Mouse (Mus musculus): Measurements from ENCODE around the gene Efna1. TPM values are rescaled to one million over a fixed set of nuclear protein-coding genes. Genes with fewer than 3 reads are reported as not detected.

Efna1 gene
- total RNA-seq, 1 experiment from 2014 or later = not detected

DNA sequence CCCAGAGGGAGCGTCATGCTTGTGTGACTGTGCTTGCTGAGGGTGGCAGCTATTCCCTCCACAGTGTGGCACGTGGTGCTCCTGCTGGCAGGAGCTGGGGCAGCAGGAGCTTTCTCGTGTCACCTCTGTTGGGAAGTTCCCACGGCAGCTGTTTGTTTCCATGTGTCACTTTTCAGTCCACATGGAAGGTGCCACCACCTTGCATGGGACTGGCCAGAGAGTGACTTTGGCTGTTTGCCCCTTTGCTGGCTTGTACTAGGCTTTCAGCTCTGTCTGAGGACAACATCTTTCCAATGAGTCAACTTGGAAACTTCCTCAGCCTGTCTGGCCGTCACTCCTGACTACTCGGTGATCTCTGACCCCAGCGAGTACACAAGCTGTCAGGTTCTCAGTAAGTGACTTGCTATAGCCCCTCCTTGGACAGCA is 7.6 kb upstream of the Efna1 start:
- no peak for ATAC-seq (replicated peaks in 1 of 2; ENCODE audit: insufficient read depth in 1 of 2, low FRiP score in 2 of 2, low TSS enrichment in 1 of 2, low read depth in 1 of 2, poor library complexity in 2 of 2, severe bottlenecking in 2 of 2)

GRCm38 (mm10) chr3:89287286-89287685 is 6.3 kb upstream of the Efna1 start:
- ATAC-seq (replicated peaks in 1 of 2; ENCODE audit: insufficient read depth in 1 of 2, low FRiP score in 2 of 2, low TSS enrichment in 1 of 2, low read depth in 1 of 2, poor library complexity in 2 of 2, severe bottlenecking in 2 of 2) = no peak

DNA sequence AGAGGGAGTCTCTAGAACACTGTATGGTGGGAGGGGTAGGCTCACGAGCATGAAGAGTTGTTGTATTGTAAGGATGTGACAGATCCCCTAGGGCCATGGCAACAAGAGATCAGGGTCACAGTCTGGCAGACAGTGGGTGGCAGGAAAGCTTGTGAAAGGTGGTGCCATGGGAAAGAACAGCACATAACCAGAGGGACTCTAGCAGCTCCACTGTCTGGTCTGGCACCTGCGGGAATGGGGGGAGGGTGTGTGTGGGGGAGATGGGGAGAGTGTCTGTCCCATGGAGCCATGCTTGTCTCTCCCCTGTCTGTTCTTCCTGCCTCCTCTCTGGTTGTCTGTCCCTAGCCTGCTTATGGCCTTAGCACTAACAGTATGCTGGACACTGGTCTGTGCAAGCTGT is 4.6 kb upstream of the Efna1 start:
- ATAC-seq (replicated peaks in 1 of 2; ENCODE audit: insufficient read depth in 1 of 2, low FRiP score in 2 of 2, low TSS enrichment in 1 of 2, low read depth in 1 of 2, poor library complexity in 2 of 2, severe bottlenecking in 2 of 2) = no peak

- ATAC-seq (replicated peaks in 1 of 2; ENCODE audit: insufficient read depth in 1 of 2, low FRiP score in 2 of 2, low TSS enrichment in 1 of 2, low read depth in 1 of 2, poor library complexity in 2 of 2, severe bottlenecking in 2 of 2) = no peak
These were observed 3.3 kb upstream of the Efna1 start for GRCm38 (mm10) chr3:89284261-89284660.

GRCm38 (mm10) chr3:89282291-89282643 is 1.3 kb upstream of the Efna1 start:
- no peak for ATAC-seq (replicated peaks in 1 of 2; ENCODE audit: insufficient read depth in 1 of 2, low FRiP score in 2 of 2, low TSS enrichment in 1 of 2, low read depth in 1 of 2, poor library complexity in 2 of 2, severe bottlenecking in 2 of 2)

- peak; percentile 61 to 62; a peak in 3 of 4 replicates for ATAC-seq (replicated peaks in 1 of 2; ENCODE audit: insufficient read depth in 1 of 2, low FRiP score in 2 of 2, low TSS enrichment in 1 of 2, low read depth in 1 of 2, poor library complexity in 2 of 2, severe bottlenecking in 2 of 2)
These were observed 793 bp upstream of the Efna1 start for GRCm38 (mm10) chr3:89281579-89282290.

- ATAC-seq (replicated peaks in 1 of 2; ENCODE audit: insufficient read depth in 1 of 2, low FRiP score in 2 of 2, low TSS enrichment in 1 of 2, low read depth in 1 of 2, poor library complexity in 2 of 2, severe bottlenecking in 2 of 2) = no peak
These were observed 814 bp downstream of the Efna1 start for GRCm38 (mm10) chr3:89280050-89280605.

DNA sequence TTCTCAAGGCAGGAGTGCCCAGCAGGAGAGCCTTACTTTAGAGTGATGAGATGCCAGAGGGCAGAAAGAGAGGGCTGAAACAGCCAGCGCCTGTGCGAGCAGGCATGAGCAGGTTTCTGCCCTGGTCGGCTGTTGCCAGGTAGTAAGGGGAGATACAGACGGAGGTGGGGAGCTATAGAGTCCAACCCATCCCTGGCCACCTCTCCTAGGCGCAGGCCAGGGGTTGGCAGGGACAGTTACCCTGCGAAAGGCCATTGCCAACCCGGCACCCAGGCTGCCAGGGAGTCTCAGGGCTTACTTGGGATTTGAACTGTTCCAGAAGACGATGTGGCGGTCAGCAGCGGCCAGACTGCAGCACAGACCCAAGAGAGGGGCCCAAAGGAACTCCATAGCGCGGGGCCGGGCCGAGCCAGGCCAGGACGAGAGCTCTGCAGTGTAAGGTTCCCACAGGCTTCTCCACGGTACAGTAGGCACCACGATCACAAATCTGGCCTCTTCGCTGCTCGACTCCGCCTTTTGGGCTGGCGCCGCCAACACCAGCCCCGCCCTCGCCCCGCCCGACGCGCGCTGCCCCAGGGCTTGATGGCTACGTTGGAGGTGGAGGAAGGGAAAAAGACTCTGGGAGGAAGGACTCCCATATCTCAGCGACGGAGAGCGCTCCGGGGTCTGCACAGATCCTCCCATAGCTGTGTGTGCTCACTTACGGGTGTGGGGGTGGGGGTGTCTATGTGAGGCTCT is 1.6 kb downstream of the Efna1 start:
- ATAC-seq (replicated peaks in 1 of 2; ENCODE audit: insufficient read depth in 1 of 2, low FRiP score in 2 of 2, low TSS enrichment in 1 of 2, low read depth in 1 of 2, poor library complexity in 2 of 2, severe bottlenecking in 2 of 2) = peak in 1 of 2 experiments; percentile 63; a peak in 2 of 4 replicates

DNA sequence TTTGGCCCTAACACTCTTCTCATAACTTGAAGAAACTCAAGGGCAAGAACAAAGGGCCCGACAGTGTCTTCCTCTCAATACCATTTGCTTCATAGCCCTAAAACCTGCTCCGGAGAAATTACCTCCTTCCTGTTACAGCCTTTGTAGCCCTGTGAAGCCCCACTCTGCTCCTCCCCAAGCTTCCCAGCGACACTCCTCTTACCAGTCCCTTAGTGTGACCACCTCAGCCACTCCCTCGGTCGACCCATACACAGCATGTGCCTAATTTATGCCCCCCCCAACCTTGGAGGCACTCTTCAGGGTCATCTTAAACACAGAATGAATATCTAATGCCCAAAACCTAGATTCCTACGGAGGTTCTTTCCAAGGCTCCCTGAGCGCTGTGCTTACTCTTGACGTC is 2.3 kb downstream of the Efna1 start:
- no peak for ATAC-seq (replicated peaks in 1 of 2; ENCODE audit: insufficient read depth in 1 of 2, low FRiP score in 2 of 2, low TSS enrichment in 1 of 2, low read depth in 1 of 2, poor library complexity in 2 of 2, severe bottlenecking in 2 of 2)

GRCm38 (mm10) chr3:89278107-89278506 is 2.8 kb downstream of the Efna1 start:
- no peak for ATAC-seq (replicated peaks in 1 of 2; ENCODE audit: insufficient read depth in 1 of 2, low FRiP score in 2 of 2, low TSS enrichment in 1 of 2, low read depth in 1 of 2, poor library complexity in 2 of 2, severe bottlenecking in 2 of 2)

DNA sequence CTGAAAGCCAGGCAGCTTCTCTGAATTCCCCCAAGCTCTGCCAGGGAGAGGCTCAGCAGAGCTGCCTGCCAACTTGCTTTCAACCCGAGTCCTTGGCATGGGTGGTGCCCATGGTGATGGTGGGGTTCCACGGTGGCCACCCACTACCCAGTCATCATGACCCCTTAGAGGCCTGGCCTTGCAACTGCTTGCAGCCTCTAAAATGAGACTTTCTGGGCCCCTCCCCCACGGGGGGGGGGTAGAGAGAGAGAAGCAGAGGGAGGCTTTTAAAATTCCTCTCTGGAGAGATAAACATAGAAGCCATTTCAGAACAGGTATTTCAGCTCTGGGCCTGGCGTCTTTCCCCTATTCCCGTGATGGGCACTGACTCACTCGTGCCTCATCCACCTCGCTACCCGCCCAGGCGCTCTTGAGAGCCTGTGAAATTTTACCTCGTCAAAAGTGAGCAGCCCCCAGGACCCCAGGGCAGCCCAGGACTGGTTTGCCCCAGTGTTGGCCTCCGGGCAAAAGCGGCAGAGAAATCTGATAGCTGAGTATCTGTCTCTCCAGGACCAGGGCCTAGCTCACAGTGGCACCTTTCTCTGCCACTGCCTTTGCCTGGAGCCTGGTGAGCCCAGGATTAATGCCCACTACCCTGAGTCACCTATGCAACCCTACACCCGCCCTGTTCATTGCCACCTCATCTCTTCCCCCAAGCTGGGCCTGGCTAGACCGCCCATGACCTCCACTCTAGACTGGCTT is 3.5 kb downstream of the Efna1 start:
- no peak for ATAC-seq (replicated peaks in 1 of 2; ENCODE audit: insufficient read depth in 1 of 2, low FRiP score in 2 of 2, low TSS enrichment in 1 of 2, low read depth in 1 of 2, poor library complexity in 2 of 2, severe bottlenecking in 2 of 2)

DNA sequence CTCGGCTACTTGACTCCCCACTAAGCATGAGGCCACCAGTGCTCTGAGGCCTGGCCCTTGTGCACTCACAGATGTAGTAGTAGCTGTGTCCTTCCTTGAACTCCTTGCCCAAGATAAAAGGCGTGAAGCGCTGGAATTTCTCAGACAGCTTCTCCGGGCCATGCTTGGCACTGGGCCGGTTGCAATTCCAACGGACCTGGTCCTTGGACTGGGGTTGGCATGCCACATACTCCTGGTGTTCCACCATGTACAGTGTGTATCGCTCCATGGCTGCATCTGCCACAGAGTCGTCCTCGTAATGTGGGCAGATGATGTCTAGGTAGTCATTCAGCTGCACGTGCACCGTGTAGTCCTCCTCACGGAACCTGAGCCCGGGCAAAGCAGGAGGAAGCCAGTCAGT is 4.9 kb downstream of the Efna1 start:
- no peak for ATAC-seq (replicated peaks in 1 of 2; ENCODE audit: insufficient read depth in 1 of 2, low FRiP score in 2 of 2, low TSS enrichment in 1 of 2, low read depth in 1 of 2, poor library complexity in 2 of 2, severe bottlenecking in 2 of 2)

- no peak for ATAC-seq (replicated peaks in 1 of 2; ENCODE audit: insufficient read depth in 1 of 2, low FRiP score in 2 of 2, low TSS enrichment in 1 of 2, low read depth in 1 of 2, poor library complexity in 2 of 2, severe bottlenecking in 2 of 2)
These were observed 9.2 kb downstream of the Efna1 start for GRCm38 (mm10) chr3:89271760-89272159.

- no peak for ATAC-seq (replicated peaks in 1 of 2; ENCODE audit: insufficient read depth in 1 of 2, low FRiP score in 2 of 2, low TSS enrichment in 1 of 2, low read depth in 1 of 2, poor library complexity in 2 of 2, severe bottlenecking in 2 of 2)
These were observed 10.1 kb downstream of the Efna1 start for GRCm38 (mm10) chr3:89270891-89271290.

DNA sequence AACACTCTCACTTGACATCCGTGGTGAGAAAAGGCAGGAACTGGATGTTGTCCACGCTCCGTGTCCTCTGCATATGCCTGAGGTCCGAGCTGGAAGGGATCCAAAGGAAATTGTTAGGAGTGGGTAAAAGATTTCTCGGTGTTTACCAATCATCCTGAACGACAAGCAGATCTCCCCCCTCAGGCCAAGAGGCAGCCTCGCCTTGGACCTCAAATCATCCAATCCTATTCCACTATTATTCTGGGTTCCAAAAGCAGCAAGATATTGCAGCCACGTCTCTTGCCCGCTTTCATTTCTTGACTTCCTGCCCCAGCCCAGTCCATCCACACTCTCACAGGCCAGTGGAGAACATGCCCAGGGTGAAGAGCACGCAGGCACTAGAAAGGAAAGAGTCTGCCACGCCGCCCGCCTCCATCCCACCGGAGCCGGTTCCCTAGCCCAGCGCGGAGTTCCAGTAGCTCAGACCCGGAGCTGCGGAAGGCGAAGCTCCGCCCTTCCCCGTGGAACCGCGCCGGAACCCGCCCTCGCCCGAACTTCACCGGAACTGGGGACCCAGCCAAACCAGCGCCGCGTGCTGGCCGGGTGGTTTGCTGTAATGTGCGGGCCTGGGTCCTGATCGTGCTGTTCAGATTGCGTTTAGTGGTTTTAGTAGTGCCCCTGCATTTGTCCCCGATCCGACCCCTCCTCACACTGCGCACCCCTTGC is 10.7 kb downstream of the Efna1 start, which contains the start of gene Slc50a1:
Gene Slc50a1, minus strand, starts transcription at position 520 of the 705 bp plus-strand sequence.
- peak; percentile 58 to 80 for ATAC-seq (replicated peaks in 1 of 2; ENCODE audit: insufficient read depth in 1 of 2, low FRiP score in 2 of 2, low TSS enrichment in 1 of 2, low read depth in 1 of 2, poor library complexity in 2 of 2, severe bottlenecking in 2 of 2)

- no peak for ATAC-seq (replicated peaks in 1 of 2; ENCODE audit: insufficient read depth in 1 of 2, low FRiP score in 2 of 2, low TSS enrichment in 1 of 2, low read depth in 1 of 2, poor library complexity in 2 of 2, severe bottlenecking in 2 of 2)
These were observed 12.0 kb downstream of the Efna1 start for GRCm38 (mm10) chr3:89268916-89269315.

DNA sequence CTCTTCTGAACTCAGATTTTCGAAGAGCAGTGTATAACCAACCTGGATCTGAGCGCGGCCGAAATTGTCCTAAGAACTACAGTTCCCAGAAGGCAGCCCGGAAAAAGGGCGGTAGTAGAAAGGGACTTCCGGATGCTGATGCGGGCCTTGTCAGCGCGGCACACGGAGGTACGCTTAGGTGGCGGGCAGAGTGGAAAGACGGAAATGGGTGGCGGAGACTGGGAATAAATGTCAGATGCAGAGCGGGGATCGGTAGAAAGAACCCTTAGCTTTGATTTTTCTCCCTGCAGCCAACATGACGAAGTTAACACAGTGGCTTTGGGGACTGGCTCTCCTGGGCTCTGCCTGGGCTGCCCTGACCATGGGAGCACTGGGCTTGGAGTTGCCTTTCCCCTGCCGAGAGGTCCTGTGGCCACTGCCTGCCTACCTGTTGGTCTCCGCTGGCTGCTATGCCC is 14.5 kb downstream of the Efna1 start:
- peak; percentile 81 to 85 for ATAC-seq (replicated peaks in 1 of 2; ENCODE audit: insufficient read depth in 1 of 2, low FRiP score in 2 of 2, low TSS enrichment in 1 of 2, low read depth in 1 of 2, poor library complexity in 2 of 2, severe bottlenecking in 2 of 2)

Measured in hematopoietic stem cell, adult 5-6 weeks (primary cell).